Mouse (Mus musculus) ES-Bruce4 (cell line): ENCODE results near the gene 5330417C22Rik.
A peak's percentile ranks its signal among the peaks of the same experiment; 100 is the strongest.

ENCODE experiments used
- CTCF ChIP-seq: IDR thresholded peaks from one replicate; pipeline ENCODE4 v1.8.1; 2011; ENCODE audit warnings: low read depth, low read length
- POLR2A ChIP-seq: IDR thresholded peaks from one replicate; pipeline ENCODE4 v1.8.1; 2011; ENCODE audit warnings: low read length; ENCODE audit not compliant: insufficient read depth

GRCm38 (mm10) chr3:108466425-108466824 is 69.9 kb downstream of the 5330417C22Rik start:
- TF ChIP-seq CTCF (peak; percentile 69), POLR2A (no peak)
